Mouse (Mus musculus) stomach, postnatal 0 days (tissue): Measurements from ENCODE around the gene H2-Q4. TPM values are rescaled to one million over a fixed set of nuclear protein-coding genes. Genes with fewer than 3 reads are reported as not detected.
"Not testable (repeated sequence)": the region's sequence is repeated elsewhere in the genome, so short reads cannot be mapped to it uniquely, and the experiment has no call there.

Source experiments
- ATAC-seq: fragments of 200-750 bp; cut with Nextera tagmentation; 2 replicates; pipeline ENCODE4 v1.8.0; 2017; ENCODE audit not compliant: low FRiP score, low TSS enrichment
- DNase-seq: peaks from one replicate; pipeline ENCODE4 v3.0.0-alpha.2; 2016; ENCODE audit warnings: low spot score
- H3K27ac ChIP-seq: fragments of 300-500 bp; sonication (generic); replicated peaks from 2 replicates; pipeline ENCODE4 v1.5.1; 2014; ENCODE audit warnings: mild to moderate bottlenecking, control low read depth
- H3K27me3 ChIP-seq: fragments of 300-500 bp; sonication (generic); 2 replicates; pipeline ENCODE4 v1.6.1; 2014; ENCODE audit warnings: low read length; ENCODE audit not compliant: control insufficient read depth, insufficient read depth
- H3K36me3 ChIP-seq: fragments of 300-500 bp; sonication (generic); 2 replicates; pipeline ENCODE4 v1.6.1; 2014; ENCODE audit warnings: low read length, mixed read lengths; ENCODE audit not compliant: control insufficient read depth, insufficient read depth
- H3K4me1 ChIP-seq: fragments of 300-500 bp; sonication (generic); replicated peaks from 2 replicates; pipeline ENCODE4 v1.6.1; 2014; ENCODE audit warnings: antibody characterized with exemption; ENCODE audit not compliant: control insufficient read depth, insufficient read depth
- H3K4me2 ChIP-seq: fragments of 300-500 bp; sonication (generic); replicated peaks from 2 replicates; pipeline ENCODE4 v1.6.1; 2014; ENCODE audit warnings: low read depth, mild to moderate bottlenecking, control low read depth, moderate library complexity
- H3K4me3 ChIP-seq: fragments of 300-500 bp; sonication (generic); 2 replicates; pipeline ENCODE4 v1.5.1; 2014; ENCODE audit warnings: low read depth, low read length, control low read depth
- H3K9ac ChIP-seq: fragments of 300-500 bp; sonication (generic); 2 replicates; pipeline ENCODE4 v1.6.1; 2014; ENCODE audit warnings: mild to moderate bottlenecking, low read length, control low read depth, mixed read lengths
- H3K9me3 ChIP-seq: fragments of 300-500 bp; sonication (generic); 2 replicates; pipeline ENCODE4 v1.6.1; 2016; ENCODE audit warnings: low read length; ENCODE audit not compliant: control insufficient read depth
- CTCF ChIP-seq: IDR thresholded peaks from 2 replicates; pipeline ENCODE4 v1.5.1; 2016; ENCODE audit warnings: antibody characterized with exemption, low read depth, mild to moderate bottlenecking, moderate library complexity
- WGBS: fragments of 180-500 bp; shearing (Covaris S2); extraction: QIAGEN DNeasy Blood & Tissue Kit; methylation state at CpG from one replicate; pipeline ENCODE4 v1.1.7; 2014; 5-methylcytosine and 5-hydroxymethylcytosine counted together
- polyA plus RNA-seq: library from polyadenylated mRNA; unstranded; fragments of >200 nt; fragmentation: Nextera tagmentation; extraction: Ambion mirVana; gene quantifications from 2 replicates; pipeline ENCODE4 v1.2.1, GENCODE M21; 2015

The H2-Q4 gene
- polyA plus RNA-seq, 1 experiment from 2014 or later: 2.7 TPM

GRCm38 (mm10) chr17:35434836-35435235, 55.4 kb downstream of the H2-Q4 start:
- H3K27me3 ChIP-seq, H3K4me3 ChIP-seq, H3K4me1 ChIP-seq, H3K27ac ChIP-seq, H3K9ac ChIP-seq, H3K36me3 ChIP-seq, H3K9me3 ChIP-seq, H3K4me2 ChIP-seq, ATAC-seq: not testable (repeated sequence)
- WGBS: 7% methylated on average over 8 of the region's 8 CpGs
- peak; percentile 73 for TF ChIP-seq CTCF
- DNase-seq: peak; percentile 51

Other genes starting within 250 kb of the H2-Q4 start
- gene Apom, start 247.6 kb upstream of the H2-Q4 start, polyA plus RNA-seq: 1.3 and 3.2 TPM in 2 replicates
- gene Bag6, start 244.4 kb upstream of the H2-Q4 start, polyA plus RNA-seq: 28.1 and 30.6 TPM in 2 replicates
- 45.4 and 49.3 TPM in 2 replicates for gene Prrc2a, start 214.7 kb upstream of the H2-Q4 start, polyA plus RNA-seq
- 24.3 and 25.2 TPM in 2 replicates for gene Aif1, start 203.5 kb upstream of the H2-Q4 start, polyA plus RNA-seq
- gene Lst1, start 191.2 kb upstream of the H2-Q4 start, polyA plus RNA-seq: 17.5 and 19.3 TPM in 2 replicates
- gene Ltb, start 185.2 kb upstream of the H2-Q4 start, polyA plus RNA-seq: 0.63 and 0.78 TPM in 2 replicates
- gene Tnf, start 177.6 kb upstream of the H2-Q4 start, polyA plus RNA-seq: 0.32 and 0.40 TPM in 2 replicates
- gene Lta, start 174.3 kb upstream of the H2-Q4 start, polyA plus RNA-seq: 0.11 and 0.16 TPM in 2 replicates
- 0.27 and 0.33 TPM in 2 replicates for gene Gm16181, start 158.8 kb upstream of the H2-Q4 start, polyA plus RNA-seq
- 3.0 and 3.6 TPM in 2 replicates for gene Atp6v1g2, start 146.0 kb upstream of the H2-Q4 start, polyA plus RNA-seq
- gene Nfkbil1, start 143.8 kb upstream of the H2-Q4 start, polyA plus RNA-seq: 7.4 and 7.5 TPM in 2 replicates
- 143 and 145 TPM in 2 replicates for gene Ddx39b, start 137.9 kb upstream of the H2-Q4 start, polyA plus RNA-seq
- 303 and 307 TPM in 2 replicates for gene H2-D1, start 116.9 kb upstream of the H2-Q4 start, polyA plus RNA-seq
- not detected in 2 replicates for gene H2-Q1, start 59.2 kb upstream of the H2-Q4 start, polyA plus RNA-seq
- gene H2-Q2, start 37.4 kb upstream of the H2-Q4 start, polyA plus RNA-seq: 1.2 and 1.6 TPM in 2 replicates
- gene H2-Q6, start 45.2 kb downstream of the H2-Q4 start, polyA plus RNA-seq: 0.22 and 0.35 TPM in 2 replicates
- 0.96 and 1.2 TPM in 2 replicates for gene H2-Q7, start 59.5 kb downstream of the H2-Q4 start, polyA plus RNA-seq
- gene H2-Q10, start 90.5 kb downstream of the H2-Q4 start, polyA plus RNA-seq: 0.99 and 1.4 TPM in 2 replicates
- gene Pou5f1, start 126.4 kb downstream of the H2-Q4 start, polyA plus RNA-seq: not detected in 2 replicates
- 32.7 and 34.5 TPM in 2 replicates for gene Tcf19, start 137.2 kb downstream of the H2-Q4 start, polyA plus RNA-seq
- gene Cchcr1, start 137.5 kb downstream of the H2-Q4 start, polyA plus RNA-seq: 7.1 and 7.4 TPM in 2 replicates
- gene Psors1c2, start 153.6 kb downstream of the H2-Q4 start, polyA plus RNA-seq: 66.1 and 66.8 TPM in 2 replicates
- gene Cdsn, start 172.5 kb downstream of the H2-Q4 start, polyA plus RNA-seq: 106 and 139 TPM in 2 replicates
- gene 2300002M23Rik, start 187.8 kb downstream of the H2-Q4 start, polyA plus RNA-seq: 234 and 311 TPM in 2 replicates
- 7.6 and 8.6 TPM in 2 replicates for gene Sfta2, start 221.9 kb downstream of the H2-Q4 start, polyA plus RNA-seq
- gene Gm9573, start 247.0 kb downstream of the H2-Q4 start, polyA plus RNA-seq: 2.6 and 3.9 TPM in 2 replicates